Mouse (Mus musculus): ENCODE data around the gene Cbln4.

The Cbln4 gene

DNA sequence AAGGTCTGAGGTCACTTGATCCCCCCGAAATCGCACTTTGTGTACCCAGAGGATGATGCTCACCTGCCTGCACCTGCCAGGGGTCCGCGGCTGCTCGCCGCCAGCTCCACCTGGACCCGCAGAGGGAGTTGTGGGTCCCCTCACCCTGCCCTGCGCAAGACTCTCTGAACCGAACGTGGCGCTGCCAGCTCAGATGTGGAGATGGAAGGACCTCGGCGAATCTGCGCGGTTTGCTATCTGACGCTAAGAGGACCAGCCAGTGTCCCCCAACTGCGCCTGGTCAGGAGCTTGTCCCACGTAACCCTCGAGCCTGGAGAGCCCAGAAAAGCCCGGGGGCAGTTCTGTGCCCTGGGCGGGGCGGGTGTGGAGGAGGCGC is at the start of gene Cbln4:
Gene Cbln4, minus strand, starts transcription at position 232 of the 376 bp plus-strand sequence.
- DNase-seq (ENCODE audit: low read depth, low spot score): no peak

DNA sequence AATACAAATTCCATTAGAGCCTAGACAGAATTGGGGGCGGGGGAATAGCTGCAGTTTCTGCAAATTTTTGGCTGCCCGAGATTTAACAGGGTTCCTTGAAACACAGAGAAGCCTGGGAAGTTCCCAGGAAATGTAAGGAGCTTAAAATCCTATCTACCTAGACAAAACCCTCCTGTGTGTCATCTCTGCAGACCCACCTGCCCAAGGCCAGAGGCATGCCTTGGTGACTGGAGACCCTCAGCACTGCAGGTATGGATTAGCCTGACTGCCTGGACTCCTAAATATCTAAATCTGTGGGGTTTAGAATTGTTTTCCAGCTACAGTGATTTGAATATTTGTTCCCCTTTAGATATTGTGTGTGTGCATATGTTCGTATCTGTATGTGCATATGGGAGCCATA is 35.3 kb upstream of the Cbln4 start:
- DNase-seq (ENCODE audit: low read depth, low spot score): no peak

DNA sequence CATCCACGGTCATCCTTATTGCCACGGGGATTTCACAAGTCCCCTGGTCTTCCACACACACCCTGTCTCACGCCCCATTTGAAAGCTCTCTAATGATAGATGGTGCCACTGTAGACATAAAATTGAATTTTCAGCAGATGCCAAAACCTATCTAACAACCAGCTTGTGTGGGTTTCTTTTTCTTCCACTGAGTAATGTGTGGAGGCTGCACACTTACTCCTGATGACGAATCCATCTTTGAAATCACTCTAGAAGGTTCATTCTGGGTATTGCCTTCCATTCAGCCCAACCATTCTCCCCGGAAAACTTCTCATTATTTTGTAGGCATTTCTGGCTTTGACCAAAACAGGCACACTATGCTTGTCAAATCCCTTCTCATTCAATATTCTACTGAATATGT is 33.0 kb upstream of the Cbln4 start:
- no peak for DNase-seq (ENCODE audit: low read depth, low spot score)

DNA sequence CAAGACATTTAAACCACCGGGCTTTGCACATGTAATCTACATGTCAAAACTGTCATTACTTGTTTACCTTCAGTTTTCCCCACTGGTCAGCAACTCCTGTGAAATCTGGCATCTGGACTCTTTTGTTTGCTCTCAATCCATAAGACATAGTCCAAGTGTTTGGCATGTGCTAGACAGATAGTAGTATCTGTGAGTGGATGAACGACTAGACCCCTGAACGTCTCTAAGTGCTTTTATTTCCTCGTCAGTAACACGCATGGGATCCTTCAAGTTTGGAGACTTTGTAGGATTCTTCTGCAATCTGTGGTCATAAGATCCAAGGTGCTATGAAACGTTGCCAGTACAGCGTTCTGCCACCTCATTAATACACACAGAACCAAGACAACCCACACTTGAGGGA is 19.6 kb upstream of the Cbln4 start:
- no peak for DNase-seq (ENCODE audit: low read depth, low spot score)

DNA sequence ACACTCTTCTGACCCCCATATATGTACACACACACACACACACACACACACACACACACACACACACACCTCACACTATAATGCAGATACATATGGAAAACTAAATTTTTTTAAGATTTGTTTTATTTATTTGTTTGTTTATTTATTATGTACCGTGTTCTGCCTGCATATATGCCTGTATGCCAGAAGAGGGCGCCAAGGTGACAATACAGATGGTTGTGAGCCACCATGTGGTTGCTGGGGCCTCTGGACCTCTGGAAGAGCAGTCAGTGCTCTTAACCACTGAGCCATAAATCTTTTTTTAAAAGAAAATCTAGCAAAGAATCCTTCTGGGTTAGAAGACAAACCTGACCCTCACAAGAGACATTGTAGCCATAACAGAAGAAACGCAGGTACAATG is 16.5 kb upstream of the Cbln4 start:
- DNase-seq (ENCODE audit: low read depth, low spot score): no peak

DNA sequence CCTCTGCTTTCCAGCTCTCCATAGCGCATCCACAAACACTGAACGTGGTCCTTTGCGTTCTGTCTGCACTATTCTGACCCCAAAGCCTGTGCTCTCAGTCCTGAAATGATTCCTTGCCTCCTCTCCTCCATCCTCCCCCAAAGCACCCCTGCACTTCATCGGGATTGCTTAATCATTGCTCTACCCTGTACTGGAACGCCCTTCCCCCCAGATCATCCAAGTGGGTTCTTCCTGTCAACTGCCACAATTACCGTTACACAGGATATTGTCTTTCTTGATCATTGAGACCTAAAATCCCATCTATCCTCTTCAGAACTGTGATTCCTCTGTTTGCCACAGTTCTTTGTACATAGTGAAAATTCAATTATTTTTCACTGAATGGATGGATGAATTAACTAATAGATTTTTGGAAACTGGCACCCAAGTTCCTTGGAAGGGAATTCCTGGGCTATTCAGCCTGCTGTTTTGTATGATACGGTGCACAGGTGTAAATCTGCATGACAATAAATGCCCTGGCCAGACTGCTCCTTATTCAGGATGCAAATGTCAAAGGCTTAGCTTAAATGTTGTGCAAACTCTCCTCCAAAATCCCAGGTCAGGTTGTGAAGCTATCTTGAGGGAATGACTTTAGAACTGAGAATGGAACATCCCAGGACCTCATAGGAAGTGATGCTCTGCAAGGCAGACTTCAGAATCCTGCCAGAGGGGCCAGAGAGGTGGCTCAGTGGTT is 15.8 kb upstream of the Cbln4 start:
- no peak for DNase-seq (ENCODE audit: low read depth, low spot score)

DNA sequence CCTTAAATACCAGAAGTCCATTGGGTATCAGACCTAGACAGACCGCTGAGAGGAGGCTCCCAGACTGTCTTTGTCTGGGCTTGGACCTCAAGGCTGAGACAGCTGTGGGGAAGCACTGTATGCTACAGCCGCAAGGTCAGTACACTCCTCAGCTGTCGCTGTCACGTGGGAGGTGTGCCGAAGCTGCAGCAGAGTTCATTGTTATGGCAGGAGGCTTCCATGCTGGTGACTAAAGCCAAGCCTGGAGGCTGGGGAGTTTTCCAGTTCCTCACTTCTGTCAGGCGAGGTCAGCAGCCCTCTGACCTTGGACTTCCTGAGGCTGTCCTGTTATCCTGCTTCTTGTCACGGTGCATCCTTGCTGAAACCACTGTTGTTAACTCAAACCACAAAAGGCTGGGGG is 2.7 kb upstream of the Cbln4 start:
- DNase-seq (ENCODE audit: low read depth, low spot score): no peak

DNA sequence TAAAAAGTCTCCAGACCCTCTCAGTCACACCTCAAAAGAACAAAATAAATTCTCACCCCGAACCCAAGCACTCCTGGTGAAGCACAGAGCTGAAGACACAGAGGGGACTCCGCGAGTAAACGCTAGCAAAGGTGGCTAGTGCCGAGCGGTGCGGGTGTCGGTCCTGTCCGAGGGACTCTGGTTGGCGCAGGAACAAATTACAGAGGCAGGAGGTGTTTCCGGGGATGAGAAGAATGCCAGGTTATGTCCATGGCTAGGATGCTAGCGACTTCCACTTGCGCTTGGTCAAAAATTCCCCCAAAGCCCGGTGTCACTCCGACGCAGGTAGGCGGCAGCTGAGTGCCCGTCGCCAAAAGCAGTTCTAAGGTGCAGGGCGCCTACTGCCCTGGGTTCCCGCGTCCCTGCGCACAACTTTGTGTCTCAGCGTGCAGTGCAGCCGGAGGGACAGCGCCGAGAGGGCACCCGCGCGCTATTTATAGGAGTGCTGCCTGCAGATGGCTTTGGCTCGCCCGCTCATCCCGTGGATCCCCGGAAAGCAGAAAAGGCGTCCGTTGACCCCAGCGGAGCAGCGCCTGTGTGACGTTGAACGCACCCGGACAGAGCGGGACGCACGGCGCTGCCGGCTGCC is 545 bp downstream of the Cbln4 start:
- no peak for DNase-seq (ENCODE audit: low read depth, low spot score)

DNA sequence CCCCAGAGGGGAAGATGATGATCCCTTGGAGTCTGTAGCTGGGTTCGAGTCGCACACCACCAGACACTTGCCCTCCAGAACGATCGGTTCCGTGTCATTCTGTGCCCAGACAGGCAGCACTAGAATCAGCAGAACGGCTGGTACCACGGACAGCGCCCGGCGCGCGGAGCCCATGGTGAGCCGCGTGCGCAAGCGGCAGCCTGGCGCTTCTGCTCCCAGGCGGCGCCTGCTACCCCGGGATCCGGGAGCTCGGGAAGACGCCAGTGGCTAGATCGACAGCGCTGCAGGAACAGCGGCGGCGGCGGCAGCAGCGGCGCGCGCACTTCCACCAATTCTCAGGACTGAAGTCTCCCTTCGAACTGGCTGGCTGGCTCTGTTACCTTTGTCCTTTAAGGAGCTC is 1.1 kb downstream of the Cbln4 start:
- DNase-seq (ENCODE audit: low read depth, low spot score): no peak

DNA sequence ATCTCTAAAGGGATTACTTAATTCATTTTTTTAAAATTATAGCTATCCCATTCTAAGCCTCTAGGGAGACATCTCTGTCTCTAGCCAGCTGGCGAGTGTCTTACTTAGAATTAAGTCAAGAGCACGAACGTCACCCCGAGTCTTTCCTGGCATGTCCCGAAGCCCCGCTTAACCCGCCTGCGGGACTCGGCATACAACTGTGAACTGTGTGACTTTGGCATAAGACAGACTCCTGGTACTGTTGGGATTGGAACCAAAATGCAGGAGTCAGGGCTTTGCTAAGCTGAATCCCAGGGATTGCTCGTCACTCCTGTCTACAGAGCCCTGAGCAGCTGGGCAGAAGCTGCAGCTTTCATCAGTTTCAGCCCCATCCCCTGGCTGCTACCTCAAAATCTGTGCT is 2.4 kb downstream of the Cbln4 start:
- no peak for DNase-seq (ENCODE audit: low read depth, low spot score)

DNA sequence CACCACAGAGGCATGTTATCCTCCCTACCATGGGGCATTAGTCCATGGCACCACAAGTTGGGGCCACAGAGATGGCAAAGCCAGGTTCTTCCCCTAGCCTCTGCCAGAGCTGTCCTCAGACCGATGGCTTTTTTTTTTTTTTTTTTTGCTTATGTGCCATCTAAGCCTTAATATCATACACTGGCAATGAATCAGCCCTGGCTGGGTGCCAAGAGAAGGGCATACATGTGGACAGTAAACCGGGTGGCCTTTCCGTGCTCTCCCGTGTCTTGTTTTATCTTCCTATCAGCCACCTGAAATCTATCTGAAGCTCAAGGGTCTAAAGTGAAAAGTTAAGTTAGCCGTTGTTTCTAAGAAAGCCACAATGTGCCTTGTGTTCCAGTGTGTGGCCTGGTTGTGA is 3.7 kb downstream of the Cbln4 start:
- DNase-seq (ENCODE audit: low read depth, low spot score): no peak

DNA sequence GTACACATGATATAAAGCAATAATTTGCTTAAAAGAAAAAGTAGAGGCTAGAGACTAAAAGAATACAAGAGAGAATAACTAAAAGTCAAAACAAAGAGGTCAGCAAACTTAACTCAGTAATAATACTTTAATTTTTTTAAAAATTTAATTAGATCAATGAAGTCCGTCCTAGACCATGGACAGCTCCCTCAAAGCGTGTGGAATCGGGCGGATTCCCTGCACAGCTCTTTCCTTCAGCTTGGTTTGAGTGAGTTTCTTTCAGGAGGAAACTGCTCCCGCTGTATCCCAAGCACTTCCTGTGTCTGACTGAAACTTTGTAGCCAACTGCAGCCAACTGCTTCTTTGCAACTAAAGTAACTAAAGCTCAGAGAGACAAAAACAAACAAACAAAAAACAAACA is 9.0 kb downstream of the Cbln4 start:
- DNase-seq (ENCODE audit: low read depth, low spot score): no peak

DNA sequence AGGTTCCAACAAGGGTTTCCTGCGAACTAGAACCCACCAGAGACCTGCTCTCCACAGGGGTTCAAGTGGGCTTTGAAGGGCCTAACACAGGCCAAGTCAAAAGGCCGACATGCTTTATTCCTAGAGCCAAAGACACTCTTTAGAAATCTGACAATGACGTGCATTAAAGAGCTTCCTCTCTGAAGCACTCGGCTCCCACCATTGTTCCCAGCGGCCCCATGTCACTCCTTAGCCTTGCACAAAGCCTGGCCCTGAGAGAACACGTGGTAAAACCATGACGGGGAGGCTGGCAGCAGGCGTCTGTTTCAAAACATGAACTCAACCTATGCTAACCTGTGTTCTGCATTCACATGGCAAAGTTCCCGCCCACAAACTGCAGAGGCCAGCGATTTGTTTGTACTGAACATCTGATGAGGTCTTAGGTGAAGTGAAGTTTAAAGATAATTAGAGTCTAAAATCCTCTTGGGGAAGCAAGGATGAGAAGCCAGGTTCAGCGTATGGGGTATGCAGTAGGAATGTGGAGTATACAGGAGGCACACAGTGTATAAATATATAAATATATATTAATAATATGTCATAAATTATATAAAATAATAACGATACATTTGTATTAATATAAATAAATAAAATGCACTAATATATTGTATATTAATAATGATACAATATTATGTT is 17.7 kb downstream of the Cbln4 start:
- no peak for DNase-seq (ENCODE audit: low read depth, low spot score)

DNA sequence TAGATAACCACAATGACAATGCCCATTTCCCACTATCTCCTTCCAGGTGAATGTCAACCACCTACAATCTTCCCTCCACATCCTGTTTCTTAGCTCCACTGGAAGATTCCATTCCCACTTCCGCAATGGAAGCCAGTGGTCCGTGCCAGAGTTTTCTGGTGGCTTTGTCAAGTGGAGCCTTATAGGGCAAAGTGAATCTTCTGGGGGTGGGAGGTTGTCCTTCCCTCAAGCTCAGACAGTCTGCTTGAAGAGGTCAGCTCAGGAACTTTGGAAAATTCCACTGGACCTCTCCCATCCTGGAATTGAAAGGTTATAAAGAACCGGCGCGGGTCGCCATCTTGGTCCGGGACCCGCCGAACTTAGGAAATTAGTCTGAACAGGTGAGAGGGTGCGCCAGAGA is 36.5 kb downstream of the Cbln4 start:
- DNase-seq (ENCODE audit: low read depth, low spot score): no peak

DNA sequence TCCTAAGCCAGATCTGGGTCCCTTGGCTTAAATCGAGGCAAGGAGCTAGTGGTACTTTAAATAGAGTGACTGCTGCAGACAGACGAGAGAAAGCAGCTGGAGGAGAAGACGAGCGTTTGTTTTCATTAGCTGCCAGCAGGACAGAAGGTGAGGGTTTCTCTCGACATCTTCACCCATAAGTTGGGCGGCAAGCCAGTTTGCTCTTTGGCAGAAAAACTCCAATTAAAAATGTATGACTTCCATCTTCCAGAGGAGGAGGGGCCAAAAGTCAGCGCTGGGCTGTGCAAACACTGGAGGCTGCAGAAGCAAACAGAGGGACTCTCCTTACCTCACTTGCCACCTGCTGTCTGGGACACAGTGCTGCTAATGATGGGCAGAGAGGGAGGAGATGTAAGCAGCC is 37.3 kb downstream of the Cbln4 start:
- DNase-seq (ENCODE audit: low read depth, low spot score): no peak

DNA sequence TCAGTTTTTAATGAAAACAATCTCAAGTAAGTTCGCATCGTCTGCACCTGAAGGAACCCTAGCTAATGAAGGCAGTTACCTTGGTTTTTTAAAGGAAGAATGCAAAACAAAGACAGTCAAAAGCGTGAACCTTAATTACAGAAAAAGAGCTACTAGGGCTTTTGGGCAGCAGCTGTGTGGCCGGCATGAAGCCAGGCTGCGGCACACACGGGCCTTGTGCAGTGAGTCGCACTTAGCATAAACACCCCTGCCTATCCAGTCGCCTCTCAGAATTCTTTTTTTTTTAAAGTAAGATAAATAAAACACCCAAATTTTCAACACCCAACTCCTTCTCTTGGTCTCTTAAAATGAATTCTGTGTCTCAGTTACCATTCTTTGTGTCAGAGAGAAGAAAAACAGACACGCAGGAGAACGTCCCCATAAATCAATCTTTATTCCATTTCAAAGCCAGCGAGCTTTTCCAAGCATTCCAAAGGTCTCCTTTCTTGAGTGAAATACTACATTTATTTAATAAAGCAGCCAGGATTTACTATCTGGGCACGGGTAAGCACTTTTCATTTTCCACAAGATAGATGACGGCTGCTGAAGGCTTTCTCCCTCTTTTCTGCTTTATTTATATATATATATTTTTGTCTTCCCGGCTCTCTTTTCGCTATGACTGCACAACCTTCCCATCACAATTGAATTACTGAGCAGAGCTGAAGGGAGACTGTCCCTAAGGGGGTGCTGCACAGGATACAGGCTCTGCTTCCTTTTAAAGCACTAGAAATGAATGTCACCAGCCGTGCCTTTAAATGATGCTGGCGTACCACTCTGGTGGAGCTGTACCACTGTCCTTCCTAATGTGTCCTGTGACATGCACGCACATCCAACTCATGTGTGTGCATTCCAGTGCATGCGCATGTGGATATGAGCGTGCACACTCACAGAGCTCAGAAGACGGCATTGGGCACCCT is 39.0 kb downstream of the Cbln4 start:
- DNase-seq (ENCODE audit: low read depth, low spot score): no peak

DNA sequence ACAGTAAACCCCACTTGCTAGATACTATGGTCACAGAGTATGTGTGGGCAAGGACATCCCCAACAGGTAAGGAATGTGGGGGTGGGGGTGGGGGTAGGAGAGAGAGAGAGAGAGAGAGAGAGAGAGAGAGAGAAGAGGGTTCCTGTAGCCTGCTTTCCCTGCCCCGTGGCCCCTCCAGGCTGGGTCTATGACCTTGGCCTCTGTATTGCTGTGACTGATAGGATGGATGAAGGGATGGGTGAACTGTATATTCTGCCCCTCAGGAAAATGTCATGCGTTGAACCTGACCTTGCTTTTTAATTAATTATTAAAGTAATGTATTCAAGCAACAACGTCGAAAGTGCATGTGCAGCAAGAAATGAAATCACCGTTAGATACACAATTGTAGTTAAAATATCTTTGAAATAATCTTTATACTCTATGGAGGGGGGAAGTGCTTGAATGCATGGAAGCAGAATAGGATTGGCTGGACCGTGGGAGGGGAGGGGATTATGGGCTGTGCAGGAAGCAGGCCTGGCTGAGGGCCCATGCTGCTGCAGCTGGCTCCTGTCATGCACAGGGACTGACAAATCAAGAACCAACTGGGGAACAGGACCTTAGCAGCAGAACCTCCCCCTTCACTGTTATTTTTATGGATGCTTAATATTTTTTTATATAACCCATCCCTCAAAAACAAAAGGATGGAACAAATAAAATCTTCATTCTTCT is 46.1 kb downstream of the Cbln4 start:
- DNase-seq (ENCODE audit: low read depth, low spot score): no peak

DNA sequence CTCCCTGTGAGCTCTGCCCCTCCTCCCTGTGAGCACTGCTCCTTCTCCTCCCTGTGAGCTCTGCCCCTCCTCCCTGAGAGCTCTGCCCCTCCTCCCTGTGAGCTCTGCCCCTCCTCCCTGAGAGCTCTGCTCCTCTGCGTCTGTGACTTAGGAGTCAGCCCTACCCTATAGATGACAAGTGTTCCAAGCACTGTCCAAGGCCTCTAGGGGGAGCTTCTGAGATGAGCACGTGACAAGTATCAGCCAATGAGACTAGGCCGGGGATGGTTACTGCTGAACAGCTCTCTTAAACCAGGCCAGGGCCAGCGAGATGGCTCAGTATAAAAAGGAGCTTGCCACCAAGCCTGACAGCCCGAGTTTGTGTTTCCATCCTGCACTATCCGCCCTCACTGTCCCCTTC is 48.4 kb downstream of the Cbln4 start:
- DNase-seq (ENCODE audit: low read depth, low spot score): no peak

DNA sequence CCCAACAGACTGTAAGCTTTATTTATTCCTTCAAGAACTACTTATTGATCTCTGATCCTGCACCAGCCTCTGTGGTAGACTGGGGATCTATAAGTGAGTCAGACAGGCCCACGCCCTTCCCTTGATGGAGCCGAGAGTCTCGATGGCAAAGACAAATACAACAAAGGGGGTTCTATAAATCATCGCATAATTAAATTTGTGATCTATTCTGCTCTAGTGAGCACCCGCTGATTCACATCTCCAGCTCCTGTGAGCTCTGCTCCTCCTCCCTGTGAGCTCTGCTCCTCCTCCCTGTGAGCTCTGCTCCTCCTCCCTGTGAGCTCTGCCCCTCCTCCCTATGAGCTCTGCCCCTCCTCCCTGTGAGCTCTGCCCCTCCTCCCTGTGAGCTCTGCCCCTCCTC is 49.0 kb downstream of the Cbln4 start:
- DNase-seq (ENCODE audit: low read depth, low spot score): no peak

DNA sequence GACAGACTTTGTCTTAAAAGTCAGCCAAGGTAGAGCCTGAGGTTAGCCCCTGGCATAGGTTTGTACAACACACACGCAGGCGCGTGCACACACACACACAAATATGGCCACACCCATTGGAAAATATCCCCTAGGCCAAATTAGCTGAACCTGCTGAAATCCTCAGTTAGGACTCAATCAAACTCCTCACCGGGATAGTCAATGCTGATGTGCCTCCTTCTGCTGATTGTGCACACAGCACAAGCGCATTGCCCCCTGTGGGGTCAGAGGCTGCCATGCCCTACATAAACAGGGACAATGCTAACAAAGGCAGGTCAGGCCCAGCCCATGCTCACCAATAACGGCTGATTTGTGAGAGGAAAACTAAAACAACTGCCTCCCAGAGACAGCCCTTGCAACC is 56.6 kb downstream of the Cbln4 start:
- no peak for DNase-seq (ENCODE audit: low read depth, low spot score)
